Mouse (Mus musculus) gastrocnemius, postnatal 36 days (tissue): ENCODE results near the gene Ryk. TPM values are rescaled to one million over a fixed set of nuclear protein-coding genes. Genes with fewer than 3 reads are reported as not detected.

Experiments
- DNase-seq, 2 experiments: peaks; one replicate each; pipeline ENCODE4 v3.0.0; 2022
- intact Hi-C: fragments of 180-260 bp; cut with DNase I; formaldehyde crosslinking; loops from one replicate; pipeline ENCODE4 v1.15.1; 2025
- total RNA-seq, 2 experiments: library from RNA; stranded (reverse); gene quantifications; 2 replicates each; pipeline ENCODE4 v1.2.3; 2021

Ryk gene
- total RNA-seq, 2 experiments from 2014 or later = 40.7 to 46.7 TPM

DNA sequence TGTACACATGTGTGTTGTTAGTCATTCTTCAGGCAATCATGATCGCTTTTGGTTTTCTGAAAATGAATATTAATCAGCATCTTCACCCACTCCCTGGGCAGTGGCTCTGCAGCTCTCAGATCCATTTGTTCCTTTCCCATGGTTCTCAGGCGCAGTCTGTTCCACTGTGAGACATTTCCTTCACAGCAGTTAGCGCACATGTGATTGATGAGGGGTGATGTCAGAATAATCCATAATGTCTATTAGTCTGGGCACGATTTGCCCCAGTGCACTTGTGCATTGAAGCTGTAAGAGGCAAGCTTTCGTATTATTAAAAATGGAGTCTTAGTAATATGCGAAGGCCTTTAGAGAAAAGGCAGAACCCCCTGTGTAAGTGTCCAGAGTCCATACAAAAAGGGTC, 95.1 kb downstream of the Ryk start:
- no peak for DNase-seq
- intact Hi-C loops = no loop called here

DNA sequence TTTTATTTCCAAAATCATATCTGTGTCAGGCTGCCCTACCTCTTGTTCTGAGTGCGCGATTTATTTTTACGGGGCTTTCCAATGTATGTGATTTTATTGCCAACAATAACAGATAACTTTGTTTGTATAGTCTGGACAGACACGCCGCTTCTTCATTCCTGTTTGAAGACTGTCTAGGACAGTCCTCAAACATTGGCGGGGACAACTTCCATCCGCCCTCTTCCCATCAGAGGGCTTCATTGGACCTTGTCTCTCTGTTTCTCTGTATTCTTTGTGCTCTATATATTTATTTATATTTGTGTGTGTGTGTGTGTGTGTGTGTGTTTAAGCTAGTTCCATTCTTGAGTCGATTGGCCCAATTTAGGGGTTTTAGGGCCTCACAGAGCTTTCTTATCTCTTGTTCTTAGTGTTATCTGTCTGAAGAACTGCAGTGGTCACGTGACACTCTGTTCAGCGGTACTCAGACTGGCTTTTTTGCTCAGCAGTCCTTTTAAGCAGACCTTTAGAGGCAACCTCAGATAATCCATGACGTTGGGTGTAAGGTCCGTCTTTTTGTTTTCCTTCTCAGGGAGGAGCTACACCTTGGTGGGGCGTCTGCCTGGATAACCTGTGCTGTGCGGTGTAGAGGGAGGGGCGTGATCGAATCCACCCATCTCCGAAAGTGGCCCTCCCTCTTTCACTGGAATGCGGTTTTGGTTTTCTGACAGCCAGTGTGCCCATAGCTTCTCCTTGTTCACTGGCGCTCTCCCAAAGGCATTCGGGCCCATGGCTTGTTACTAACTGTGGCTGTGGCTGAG, 99.4 kb downstream of the Ryk start:
- intact Hi-C loops = no loop called here
- no peak for DNase-seq

- DNase-seq = no peak
- intact Hi-C loops = no loop called here
Observed at GRCm38 (mm10) chr9:102942221-102942620, 107.5 kb downstream of the Ryk start.

- intact Hi-C loops = no loop called here
Observed at GRCm38 (mm10) chr9:102944891-102945290, 110.2 kb downstream of the Ryk start.

GRCm38 (mm10) chr9:102946469-102947015, 111.8 kb downstream of the Ryk start:
- no peak for DNase-seq
- intact Hi-C loops = no loop called here

More at GRCm38 (mm10) chr9:102944891-102945290, 110.2 kb downstream of the Ryk start:
- no peak for DNase-seq

GRCm38 (mm10) chr9:102948706-102949105, 114.0 kb downstream of the Ryk start:
- DNase-seq = no peak
- intact Hi-C loops = no loop called here

DNA sequence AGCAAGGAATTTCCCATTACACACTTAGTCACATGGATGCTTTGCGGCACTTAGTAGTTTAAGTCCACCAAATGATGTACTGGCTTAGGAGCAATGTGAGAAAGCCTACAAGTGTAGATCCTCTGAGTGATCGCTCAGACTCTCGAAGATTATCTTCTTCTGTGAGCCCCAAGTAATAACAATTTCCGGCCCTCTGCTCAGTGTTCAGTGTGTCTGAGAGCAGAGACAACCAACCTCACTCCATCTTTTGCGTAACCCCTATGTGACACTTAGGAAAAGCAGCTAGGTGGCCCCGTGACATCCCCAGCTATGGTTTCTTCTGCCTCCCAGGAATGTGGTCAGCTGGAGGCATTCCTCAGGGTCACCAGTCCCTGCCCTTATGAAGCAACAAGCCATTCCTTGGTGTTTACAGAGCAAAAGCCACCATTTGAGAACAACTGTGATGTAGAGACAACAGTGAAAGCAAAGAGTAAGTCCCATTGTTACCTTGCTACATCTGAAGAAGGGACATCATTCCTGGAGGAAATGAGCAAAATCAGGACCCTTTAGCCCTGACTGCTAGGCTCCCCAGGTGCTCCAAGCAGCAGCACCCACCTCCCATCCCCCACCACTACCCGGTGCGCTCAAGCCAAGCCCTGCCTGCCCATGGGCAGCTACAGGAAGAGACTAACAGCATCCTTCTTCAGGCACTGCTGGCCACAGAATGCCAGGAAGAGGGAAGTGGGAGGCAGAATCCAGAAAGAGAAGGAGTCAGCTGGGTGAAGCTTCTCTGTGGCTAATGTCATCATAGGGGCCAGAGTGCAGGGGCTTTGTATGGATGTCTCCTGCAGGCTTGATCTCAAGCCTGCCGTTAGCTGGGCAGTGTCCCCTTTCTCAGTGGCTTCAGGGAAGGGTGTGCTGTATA, 116.6 kb downstream of the Ryk start:
- no peak for DNase-seq

DNA sequence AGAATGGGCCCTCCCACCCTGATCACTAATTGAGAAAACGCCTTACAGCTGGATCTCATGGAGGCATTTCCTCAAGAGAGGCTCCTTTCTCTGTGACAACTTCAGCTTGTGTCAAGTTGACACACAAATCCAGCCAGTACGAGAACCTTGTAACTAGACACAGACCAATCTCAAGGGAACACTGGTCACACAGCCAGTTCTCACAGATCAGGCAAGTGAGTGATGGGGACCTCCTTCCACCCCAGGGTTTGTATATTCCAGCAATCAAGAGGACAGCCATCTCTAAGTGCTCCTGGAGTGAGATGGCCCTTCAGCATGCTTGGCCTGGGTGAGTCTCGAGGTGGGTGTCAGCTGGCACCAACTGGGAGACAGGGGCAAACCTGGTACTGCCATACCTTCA, 121.1 kb downstream of the Ryk start:
- intact Hi-C loops = no loop called here
- no peak for DNase-seq

More for the DNA sequence above, 116.6 kb downstream of the Ryk start:
- intact Hi-C loops = no loop called here

Other genes with a start within 250 kb of the Ryk start
- 100 to 1,000 TPM; 186 to 195 TPM for gene Anapc13, start 208.6 kb upstream of the Ryk start, total RNA-seq
- gene Cep63, start 208.4 kb upstream of the Ryk start, total RNA-seq = 10 to 100 TPM; 20.7 to 21.9 TPM
- gene Amotl2, start 118.2 kb upstream of the Ryk start, total RNA-seq = 10 to 100 TPM; 12.0 to 20.5 TPM
- under 1 TPM; 0.54 to 0.64 TPM for gene Slco2a1, start 153.8 kb downstream of the Ryk start, total RNA-seq